Mouse (Mus musculus) heart, postnatal 0 days (tissue): ENCODE results near the gene Nfil3.
A peak's percentile ranks its signal among the peaks of the same experiment; 100 is the strongest.

Experiments used
- CTCF ChIP-seq: IDR thresholded peaks from 2 replicates; pipeline ENCODE4 v1.5.1; 2016; ENCODE audit warnings: antibody characterized with exemption, control low read depth, low read depth
- EP300 ChIP-seq: IDR thresholded peaks from 2 replicates; pipeline ENCODE4 v1.6.1; 2016; ENCODE audit warnings: antibody characterized with exemption, low read depth

- peak; percentile 17; the same call in 1 of the 2 replicates for TF ChIP-seq CTCF
- no peak for TF ChIP-seq EP300
Observed at GRCm38 (mm10) chr13:53007781-53008180, 26.9 kb upstream of the Nfil3 start.
